29 mouse cellular contexts compared by ENCODE assay signal in genomic region chr3:131096105-131096504, GRCm38 (mm10). TPM values are rescaled to one million over a fixed set of nuclear protein-coding genes. Genes with fewer than 3 reads are reported as not detected.
DNase-seq lines count a peak whose midpoint lies in the region; ATAC-seq and TF ChIP-seq lines count a peak whose summit lies in the region.
"Had no signal": no experiment of that assay in that cellular context is flagged by ENCODE, and none has a peak within 500 bp of the region (broad histone marks: within the 10 kb centered on the region; RNA-seq: fewer than 3 reads in every experiment).

No protein-coding gene starts in this region.

- DNase-seq in frontal cortex, postnatal 14 days (ENCODE audit: low spot score in 2 of 2), result no peak
- DNase-seq in testis, postnatal 14 days (ENCODE audit: low spot score), result no peak
- peak; percentile 52 for DNase-seq in brain, embryonic 14.5 days (ENCODE audit: low read depth)
- no peak for DNase-seq in layer of hippocampus, postnatal 25 days (ENCODE audit: extremely low spot score in 1 of 2, low spot score in 1 of 2)
- DNase-seq: adrenal gland, adult 8-10 months; adrenal gland, postnatal 36 days; cerebellum, adult 11-12 months; cerebellum, adult 8-10 months; cerebellum, postnatal 10 days; cerebellum, postnatal 36 days; embryo, embryonic 11 days; gastrocnemius, postnatal 25 days; heart, adult 18-20 months; heart, postnatal 10 days; heart, postnatal 36 days had no signal

- H3K27me3 ChIP-seq in testis, adult 2 months (ENCODE audit: control insufficient read depth, insufficient read depth, low read length), result no peaks in the 10 kb centered on the region
- H3K27me3 ChIP-seq: embryonic facial prominence, embryonic 13.5 days; forebrain, embryonic 15.5 days; heart, embryonic 12.5 days; heart, embryonic 15.5 days had no signal

- H3K27ac ChIP-seq in testis, adult 2 months (ENCODE audit: control insufficient read depth, insufficient read depth, low read depth, low read length), result peak overlapping the region; percentile 65; the same call in 1 of the 2 replicates
- H3K27ac ChIP-seq: embryonic facial prominence, embryonic 10.5 days; embryonic facial prominence, embryonic 13.5 days; forebrain, embryonic 15.5 days; heart, embryonic 15.5 days; hindbrain, embryonic 10.5 days; hindbrain, embryonic 13.5 days; intestine, embryonic 15.5 days had no signal

- no peak for TF ChIP-seq POLR2A in testis, adult 2 months (IDR thresholded peaks at IDR 0.05; ENCODE audit: control insufficient read depth, low read depth, low read length)
- no peak for TF ChIP-seq POLR2A in brain, embryonic 14.5 days (IDR thresholded peaks at IDR 0.05; ENCODE audit: borderline replicate concordance, extremely low read depth, insufficient read depth, insufficient read length, poor library complexity, severe bottlenecking)

- H3K36me3 ChIP-seq in testis, adult 2 months (ENCODE audit: control insufficient read depth, insufficient read depth, low read length), result no peaks in the 10 kb centered on the region
- H3K36me3 ChIP-seq: embryonic facial prominence, embryonic 10.5 days; embryonic facial prominence, embryonic 13.5 days; forebrain, embryonic 15.5 days; heart, embryonic 12.5 days; heart, embryonic 15.5 days; hindbrain, embryonic 10.5 days; hindbrain, embryonic 13.5 days; intestine, embryonic 15.5 days had no signal

- peak overlapping the region; percentile 86 for H3K4me3 ChIP-seq in testis, adult 2 months (ENCODE audit: control insufficient read depth, low read depth, low read length)
- H3K4me3 ChIP-seq: embryonic facial prominence, embryonic 10.5 days; embryonic facial prominence, embryonic 13.5 days; erythroblast, embryonic 14.5 days; forebrain, embryonic 15.5 days; heart, embryonic 12.5 days; heart, embryonic 15.5 days; hindbrain, embryonic 10.5 days; hindbrain, embryonic 13.5 days; intestine, embryonic 15.5 days had no signal

- peaks cover 19% of the 10 kb centered on the region for H3K4me1 ChIP-seq in testis, adult 2 months (ENCODE audit: control insufficient read depth, insufficient read depth, low read length)
- H3K4me1 ChIP-seq: heart, embryonic 15.5 days; hindbrain, embryonic 10.5 days; hindbrain, embryonic 13.5 days; intestine, embryonic 15.5 days had no signal

- peak; percentile 91 for ATAC-seq in frontal cortex, adult (ENCODE audit: low TSS enrichment)
- ATAC-seq: activated CD4-positive, CD25-positive, alpha-beta regulatory T cell, adult 4 months; CD4-positive, CD25-positive, alpha-beta regulatory T cell, adult 4 months; forebrain, embryonic 15.5 days; hindbrain, embryonic 16.5 days; intestine, embryonic 15.5 days had no signal

- TF ChIP-seq CTCF in testis, adult 2 months (IDR thresholded peaks at IDR 0.05; ENCODE audit: control insufficient read depth, insufficient read depth, insufficient replicate concordance, low read depth, low read length), result no peak
- no peak for TF ChIP-seq CTCF in brain, embryonic 14.5 days (IDR thresholded peaks at IDR 0.05; ENCODE audit: borderline replicate concordance, extremely low read depth, insufficient read depth, insufficient read length)

RNA-seq across cellular contexts. Expression of gene Lef1, which starts 14.2 kb away (rescaled TPM):
- 84.7 and 86.2 TPM in 2 replicates for polyA plus RNA-seq in testis, adult 2 months (2012; rRNA removed)
- polyA plus RNA-seq in brain, embryonic 14.5 days (2012; rRNA removed), result 36.5 and 54.7 TPM in 2 replicates
- total RNA-seq in layer of hippocampus, postnatal 25 days (2021), result 1 to 10 TPM; 5.4 to 5.8 TPM
- polyA plus RNA-seq: erythroblast, embryonic 14.5 days had no signal
